Mouse (Mus musculus) ovary, postnatal 14 days (tissue): Measurements from ENCODE around the gene Fgf4.
"Not testable (repeated sequence)": the region's sequence is repeated elsewhere in the genome, so short reads cannot be mapped to it uniquely, and the experiment has no call there.

Experiments
- DNase-seq: peaks from one replicate; pipeline ENCODE4 v3.0.0; 2022; ENCODE audit warnings: low spot score

The Fgf4 gene

GRCm38 (mm10) chr7:144867161-144867560, 20.0 kb downstream of the Fgf4 start:
- no peak for DNase-seq

- no peak for DNase-seq
Measured at GRCm38 (mm10) chr7:144867602-144868001, 20.4 kb downstream of the Fgf4 start.

- DNase-seq: no peak
Measured at GRCm38 (mm10) chr7:144872420-144872819, 25.3 kb downstream of the Fgf4 start.

GRCm38 (mm10) chr7:144873160-144873559, 26.0 kb downstream of the Fgf4 start:
- no peak for DNase-seq

- no peak for DNase-seq
Measured at GRCm38 (mm10) chr7:144874226-144874625, 27.1 kb downstream of the Fgf4 start.

- DNase-seq: no peak
Measured at GRCm38 (mm10) chr7:144878401-144878800, 31.2 kb downstream of the Fgf4 start.

GRCm38 (mm10) chr7:144883106-144883505, 35.9 kb downstream of the Fgf4 start:
- no peak for DNase-seq

GRCm38 (mm10) chr7:144887672-144888071, 40.5 kb downstream of the Fgf4 start:
- DNase-seq: no peak

- DNase-seq: no peak
Measured at GRCm38 (mm10) chr7:144888564-144889299, 41.6 kb downstream of the Fgf4 start.

- DNase-seq: not testable (repeated sequence)
Measured at GRCm38 (mm10) chr7:144890661-144891060, 43.5 kb downstream of the Fgf4 start.

GRCm38 (mm10) chr7:144891863-144892262, 44.7 kb downstream of the Fgf4 start:
- no peak for DNase-seq

GRCm38 (mm10) chr7:144892322-144892721, 45.2 kb downstream of the Fgf4 start:
- DNase-seq: no peak

- DNase-seq: no peak
Measured at GRCm38 (mm10) chr7:144894191-144894590, 47.0 kb downstream of the Fgf4 start.

GRCm38 (mm10) chr7:144894706-144895105, 47.5 kb downstream of the Fgf4 start:
- no peak for DNase-seq

- DNase-seq: peak; percentile 48
Measured at GRCm38 (mm10) chr7:144895305-144896111, 48.3 kb downstream of the Fgf4 start.

GRCm38 (mm10) chr7:144896294-144897218, 49.4 kb downstream of the Fgf4 start, which contains the start of gene Fgf15:
Gene Fgf15 (plus strand): TSS chr7:144896531.
- no peak for DNase-seq

GRCm38 (mm10) chr7:144898506-144898905, 51.3 kb downstream of the Fgf4 start:
- DNase-seq: no peak

- DNase-seq: not testable (repeated sequence)
Measured at GRCm38 (mm10) chr7:144905514-144905913, 58.3 kb downstream of the Fgf4 start.

- DNase-seq: peak; percentile 46
Measured at GRCm38 (mm10) chr7:144906708-144907397, 59.7 kb downstream of the Fgf4 start.

GRCm38 (mm10) chr7:144907793-144908192, 60.6 kb downstream of the Fgf4 start:
- no peak for DNase-seq

GRCm38 (mm10) chr7:144908705-144909104, 61.5 kb downstream of the Fgf4 start:
- no peak for DNase-seq
